31 mouse cellular contexts compared by ENCODE assay signal in the genomic region with DNA sequence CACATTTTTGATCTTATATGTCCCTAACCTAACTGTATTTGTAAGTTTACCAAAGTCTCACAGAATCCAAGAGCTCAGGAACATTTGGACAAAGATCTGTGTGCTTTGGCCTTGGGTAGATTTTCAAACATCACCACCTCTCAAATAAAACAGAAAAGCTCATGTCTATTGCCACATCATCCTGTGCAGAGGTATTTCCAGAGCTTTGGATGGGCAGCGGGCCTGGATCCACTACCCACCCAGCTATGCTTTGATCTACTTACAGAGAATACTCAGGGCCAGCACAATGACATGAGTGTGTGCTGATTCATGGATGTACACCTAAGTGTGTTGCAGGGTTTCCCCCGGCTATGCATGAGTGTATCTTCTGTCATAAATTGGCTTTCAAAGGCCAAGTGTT. TPM values are rescaled to one million over a fixed set of nuclear protein-coding genes. Genes with fewer than 3 reads are reported as not detected.
"Had no signal": no experiment of that assay in that cellular context is flagged by ENCODE, and none has a peak within 500 bp of the region (broad histone marks: within the 10 kb centered on the region; RNA-seq: fewer than 3 reads in every experiment).

No protein-coding gene starts in this region.

RNA-seq across cellular contexts. Expression of gene Cyp2a4, which starts 8.2 kb away (rescaled TPM):
- total RNA-seq: common myeloid progenitor, adult 5-6 weeks; forebrain, postnatal 0 days; gastrocnemius, adult 2 months; gastrocnemius, adult 8-10 months; gastrocnemius, postnatal 10 days; gastrocnemius, postnatal 14 days; gastrocnemius, postnatal 25 days; gastrocnemius, postnatal 36 days; gastrocnemius, postnatal 4 days; granulocyte monocyte progenitor cell, adult 5-6 weeks; heart, adult 2 months had no signal
- polyA plus RNA-seq: cerebellum, adult 2 months; cortical plate, adult 2 months; embryonic facial prominence, embryonic 10.5 days; embryonic facial prominence, embryonic 11.5 days; embryonic facial prominence, embryonic 12.5 days; embryonic facial prominence, embryonic 13.5 days; embryonic facial prominence, embryonic 14.5 days; embryonic facial prominence, embryonic 15.5 days; erythroblast, embryonic 14.5 days; forebrain, embryonic 10.5 days; forebrain, embryonic 11.5 days; forebrain, embryonic 12.5 days; forebrain, embryonic 13.5 days; forebrain, embryonic 14.5 days; forebrain, embryonic 15.5 days; forebrain, embryonic 16.5 days; forebrain, postnatal 0 days; frontal cortex, adult 2 months; gonadal fat pad, adult 2 months; heart, adult 2 months had no signal

RNA-seq across cellular contexts. Expression of gene Vmn1r184, which starts 55.1 kb away (rescaled TPM):
- total RNA-seq: common myeloid progenitor, adult 5-6 weeks; forebrain, postnatal 0 days; gastrocnemius, adult 18-20 months; gastrocnemius, adult 2 months; gastrocnemius, adult 8-10 months; gastrocnemius, postnatal 10 days; gastrocnemius, postnatal 14 days; gastrocnemius, postnatal 25 days; gastrocnemius, postnatal 36 days; gastrocnemius, postnatal 4 days; granulocyte monocyte progenitor cell, adult 5-6 weeks; heart, adult 18-20 months; heart, adult 2 months had no signal
- polyA plus RNA-seq: cerebellum, adult 2 months; cortical plate, adult 2 months; embryonic facial prominence, embryonic 10.5 days; embryonic facial prominence, embryonic 11.5 days; embryonic facial prominence, embryonic 12.5 days; embryonic facial prominence, embryonic 13.5 days; embryonic facial prominence, embryonic 14.5 days; embryonic facial prominence, embryonic 15.5 days; erythroblast, embryonic 14.5 days; forebrain, embryonic 10.5 days; forebrain, embryonic 11.5 days; forebrain, embryonic 12.5 days; forebrain, embryonic 13.5 days; forebrain, embryonic 14.5 days; forebrain, embryonic 15.5 days; forebrain, embryonic 16.5 days; forebrain, postnatal 0 days; frontal cortex, adult 2 months; gonadal fat pad, adult 2 months; heart, adult 2 months had no signal
